Mouse (Mus musculus): Measurements from ENCODE around the gene Nop10. TPM values are rescaled to one million over a fixed set of nuclear protein-coding genes. Genes with fewer than 3 reads are reported as not detected.

Nop10 gene
- 164 and 187 TPM in 2 replicates for polyA plus RNA-seq (2015; fragmentation: Nextera tagmentation; extraction: Ambion mirVana)

DNA sequence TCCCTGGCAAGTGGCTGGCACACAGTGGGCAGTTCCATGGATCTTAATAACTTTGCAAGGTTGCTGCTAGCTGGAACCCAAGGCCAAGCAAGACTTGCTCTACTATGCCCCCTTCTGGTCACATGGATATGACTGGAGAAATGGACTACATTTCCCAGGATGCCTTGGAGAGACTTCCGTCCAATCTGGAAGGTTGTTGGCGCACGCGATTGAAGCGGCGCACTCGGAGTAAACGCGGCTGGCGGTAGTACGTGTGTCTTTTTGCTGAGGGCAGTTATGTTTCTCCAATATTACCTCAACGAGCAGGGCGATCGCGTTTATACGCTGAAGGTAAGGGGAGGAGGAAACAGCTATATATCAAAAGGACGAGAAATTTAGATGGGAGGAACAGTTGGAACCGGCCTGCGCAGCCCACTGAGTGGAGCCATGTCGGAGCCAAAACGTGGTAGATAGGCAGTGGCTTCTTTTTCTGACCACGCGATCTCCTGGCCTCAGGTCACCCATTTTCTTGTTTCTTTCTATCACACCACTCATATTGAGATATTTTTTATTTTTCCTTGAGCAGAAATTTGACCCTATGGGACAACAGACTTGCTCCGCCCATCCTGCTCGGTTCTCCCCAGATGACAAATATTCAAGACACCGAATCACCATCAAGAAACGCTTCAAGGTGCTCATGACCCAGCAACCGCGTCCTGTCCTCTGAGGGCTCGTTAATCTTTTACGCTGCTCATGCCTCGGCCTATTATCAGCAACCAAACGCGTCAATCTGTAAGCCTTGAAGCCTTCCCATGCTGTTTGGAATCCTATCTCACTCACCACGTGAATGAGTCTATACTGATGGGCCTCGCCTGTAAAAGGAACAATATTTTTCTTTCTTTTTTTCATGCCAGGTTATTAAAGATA lies at the start of gene Nop10:
TSS of gene Nop10 (plus strand) at position 179 of the 906 bp plus-strand sequence.
- WGBS: under 1% methylated on average over 36 of the region's 36 CpGs
- peak within 1 kb of the TSS; percentile 68 for H3K4me3 ChIP-seq

GRCm38 (mm10) chr2:112215977-112216376 lies 45.7 kb upstream of the Nop10 start:
- no peak overlapping the region for H3K4me3 ChIP-seq
- no peak overlapping the region for H3K9ac ChIP-seq (replicated peaks)
- WGBS: 6% methylated on average over 1 of the region's 1 CpGs
- no peaks in the 10 kb centered on the region for H3K27me3 ChIP-seq
- no peaks in the 10 kb centered on the region for H3K36me3 ChIP-seq
- no peaks in the 10 kb centered on the region for H3K4me1 ChIP-seq
- ATAC-seq (replicated peaks): peak; percentile 63; the same call in 1 of the 2 replicates
- no peaks in the 10 kb centered on the region for H3K9me3 ChIP-seq
- H3K27ac ChIP-seq (replicated peaks): no peak overlapping the region
- no peak overlapping the region for H3K4me2 ChIP-seq (replicated peaks)

More for the DNA sequence above, at the start of gene Nop10:
- H3K9me3 ChIP-seq: no peaks in the 10 kb centered on the region
- H3K27ac ChIP-seq (replicated peaks): peak within 1 kb of the TSS; percentile 71
- peak within 1 kb of the TSS; percentile 54 for H3K4me2 ChIP-seq (replicated peaks)
- ATAC-seq (replicated peaks): peak; percentile 65
- H3K4me1 ChIP-seq: peaks cover 25% of the 10 kb centered on the region
- H3K36me3 ChIP-seq: no peaks in the 10 kb centered on the region
- peak within 1 kb of the TSS; percentile 64 for H3K9ac ChIP-seq (replicated peaks)
- no peaks in the 10 kb centered on the region for H3K27me3 ChIP-seq

GRCm38 (mm10) chr2:112217614-112218013 lies 44.1 kb upstream of the Nop10 start:
- H3K9ac ChIP-seq (replicated peaks): no peak overlapping the region
- no peak overlapping the region for H3K27ac ChIP-seq (replicated peaks)
- no peak overlapping the region for H3K4me3 ChIP-seq
- no peak overlapping the region for H3K4me2 ChIP-seq (replicated peaks)
- no peaks in the 10 kb centered on the region for H3K9me3 ChIP-seq
- no peak for ATAC-seq (replicated peaks)
- H3K4me1 ChIP-seq: no peaks in the 10 kb centered on the region
- H3K27me3 ChIP-seq: no peaks in the 10 kb centered on the region
- 82% methylated on average over 6 of the region's 6 CpGs for WGBS
- H3K36me3 ChIP-seq: no peaks in the 10 kb centered on the region

GRCm38 (mm10) chr2:112220880-112221279 lies 40.8 kb upstream of the Nop10 start:
- 89% methylated on average over 5 of the region's 5 CpGs for whole genome bisulfite sequencing

DNA sequence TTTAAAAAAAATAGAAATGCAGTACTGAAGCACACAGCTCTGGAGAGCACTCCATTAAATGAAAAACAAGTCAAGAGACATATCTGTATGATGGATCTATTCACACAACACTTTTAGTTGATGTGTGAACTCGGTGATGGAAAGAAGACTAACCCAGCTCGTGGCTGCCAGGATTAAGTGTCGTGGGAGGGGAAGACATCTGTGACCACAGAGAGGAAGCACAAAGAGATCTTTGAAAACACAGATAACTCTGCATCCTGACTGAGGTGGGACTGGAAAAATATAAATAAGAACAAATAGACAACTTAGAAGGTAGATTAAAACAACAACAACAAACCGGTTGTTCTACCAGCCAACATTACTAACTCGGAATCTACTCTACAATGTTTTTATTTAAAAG lies 39.1 kb upstream of the Nop10 start:
- ATAC-seq (replicated peaks): no peak
- H3K36me3 ChIP-seq: no peaks in the 10 kb centered on the region
- H3K9me3 ChIP-seq: no peaks in the 10 kb centered on the region
- no peak overlapping the region for H3K27ac ChIP-seq (replicated peaks)
- H3K27me3 ChIP-seq: no peaks in the 10 kb centered on the region
- no peak overlapping the region for H3K4me2 ChIP-seq (replicated peaks)
- WGBS: 82% methylated on average over 5 of the region's 5 CpGs
- no peak overlapping the region for H3K9ac ChIP-seq (replicated peaks)
- no peaks in the 10 kb centered on the region for H3K4me1 ChIP-seq
- no peak overlapping the region for H3K4me3 ChIP-seq

More at GRCm38 (mm10) chr2:112220880-112221279, 40.8 kb upstream of the Nop10 start:
- Histone ChIP-seq H3K4me1 (no peaks in the 10 kb centered on the region), H3K27me3 (no peaks in the 10 kb centered on the region), H3K4me3 (no peak overlapping the region), H3K9ac (replicated peaks) (no peak overlapping the region), H3K9me3 (no peaks in the 10 kb centered on the region), H3K36me3 (no peaks in the 10 kb centered on the region), H3K4me2 (replicated peaks) (no peak overlapping the region), H3K27ac (replicated peaks) (no peak overlapping the region)
- ATAC-seq (replicated peaks): no peak

GRCm38 (mm10) chr2:112224356-112224755 lies 37.4 kb upstream of the Nop10 start:
- Histone ChIP-seq H3K9ac (replicated peaks) (no peak overlapping the region), H3K4me2 (replicated peaks) (no peak overlapping the region), H3K4me1 (no peaks in the 10 kb centered on the region), H3K36me3 (no peaks in the 10 kb centered on the region), H3K27me3 (no peaks in the 10 kb centered on the region), H3K27ac (replicated peaks) (no peak overlapping the region), H3K4me3 (no peak overlapping the region), H3K9me3 (no peaks in the 10 kb centered on the region)
- WGBS: 57% methylated on average over 4 of the region's 4 CpGs
- no peak for ATAC-seq (replicated peaks)

DNA sequence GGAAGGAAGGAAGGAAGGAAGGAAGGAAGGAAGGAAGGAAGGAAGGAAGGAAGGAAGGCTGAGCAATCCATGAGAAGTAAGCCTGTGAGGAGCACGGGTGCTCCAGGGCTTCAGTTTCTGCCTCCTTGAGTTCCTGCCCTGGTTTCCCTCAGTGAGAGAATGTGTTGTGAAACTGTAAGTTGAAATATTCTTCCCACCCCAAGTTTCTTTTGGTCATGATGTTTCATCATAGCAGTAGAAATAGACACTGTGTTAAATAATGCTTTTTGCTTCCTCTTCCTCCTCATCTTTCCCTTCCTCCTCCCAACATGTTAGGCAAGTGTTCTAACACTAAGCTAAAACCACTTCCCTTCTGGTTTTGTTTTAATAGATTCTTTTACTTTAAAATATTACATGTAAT lies 29.1 kb upstream of the Nop10 start:
- 79% methylated on average over 1 of the region's 1 CpGs for WGBS
- Histone ChIP-seq H3K9me3 (no peaks in the 10 kb centered on the region), H3K27ac (replicated peaks) (no peak overlapping the region), H3K27me3 (no peaks in the 10 kb centered on the region), H3K36me3 (no peaks in the 10 kb centered on the region), H3K4me3 (no peak overlapping the region), H3K9ac (replicated peaks) (no peak overlapping the region), H3K4me1 (no peaks in the 10 kb centered on the region), H3K4me2 (replicated peaks) (no peak overlapping the region)
- no peak for ATAC-seq (replicated peaks)

- Histone ChIP-seq H3K9me3 (no peaks in the 10 kb centered on the region), H3K4me1 (peaks cover 16% of the 10 kb centered on the region), H3K27me3 (no peaks in the 10 kb centered on the region), H3K9ac (replicated peaks) (no peak overlapping the region), H3K27ac (replicated peaks) (no peak overlapping the region), H3K4me3 (no peak overlapping the region), H3K36me3 (no peaks in the 10 kb centered on the region), H3K4me2 (replicated peaks) (no peak overlapping the region)
- ATAC-seq (replicated peaks): no peak
- whole genome bisulfite sequencing: 86% methylated on average over 2 of the region's 2 CpGs
These were observed 25.1 kb upstream of the Nop10 start for GRCm38 (mm10) chr2:112236620-112237019.

DNA sequence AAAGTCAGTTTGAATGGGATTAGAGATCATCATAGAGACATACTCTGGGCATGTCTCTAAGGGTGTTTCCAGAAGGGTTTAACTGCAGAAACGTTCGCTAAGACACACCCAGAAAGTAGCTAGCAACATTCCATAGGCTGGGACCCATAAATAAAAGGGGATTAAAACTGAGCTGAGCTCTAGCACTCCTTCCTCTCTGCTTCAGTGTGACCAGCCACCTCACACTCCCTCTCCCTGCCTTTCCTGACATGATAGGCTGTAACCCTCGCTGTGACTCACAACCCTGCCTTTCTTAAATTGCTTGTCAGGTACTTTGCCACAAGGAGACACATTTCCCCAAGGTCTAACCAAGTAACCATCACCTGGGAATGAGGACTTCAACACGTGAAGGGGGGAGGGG lies 23.7 kb upstream of the Nop10 start:
- 14% methylated on average over 4 of the region's 4 CpGs for WGBS
- H3K9me3 ChIP-seq: no peaks in the 10 kb centered on the region
- ATAC-seq (replicated peaks): no peak

DNA sequence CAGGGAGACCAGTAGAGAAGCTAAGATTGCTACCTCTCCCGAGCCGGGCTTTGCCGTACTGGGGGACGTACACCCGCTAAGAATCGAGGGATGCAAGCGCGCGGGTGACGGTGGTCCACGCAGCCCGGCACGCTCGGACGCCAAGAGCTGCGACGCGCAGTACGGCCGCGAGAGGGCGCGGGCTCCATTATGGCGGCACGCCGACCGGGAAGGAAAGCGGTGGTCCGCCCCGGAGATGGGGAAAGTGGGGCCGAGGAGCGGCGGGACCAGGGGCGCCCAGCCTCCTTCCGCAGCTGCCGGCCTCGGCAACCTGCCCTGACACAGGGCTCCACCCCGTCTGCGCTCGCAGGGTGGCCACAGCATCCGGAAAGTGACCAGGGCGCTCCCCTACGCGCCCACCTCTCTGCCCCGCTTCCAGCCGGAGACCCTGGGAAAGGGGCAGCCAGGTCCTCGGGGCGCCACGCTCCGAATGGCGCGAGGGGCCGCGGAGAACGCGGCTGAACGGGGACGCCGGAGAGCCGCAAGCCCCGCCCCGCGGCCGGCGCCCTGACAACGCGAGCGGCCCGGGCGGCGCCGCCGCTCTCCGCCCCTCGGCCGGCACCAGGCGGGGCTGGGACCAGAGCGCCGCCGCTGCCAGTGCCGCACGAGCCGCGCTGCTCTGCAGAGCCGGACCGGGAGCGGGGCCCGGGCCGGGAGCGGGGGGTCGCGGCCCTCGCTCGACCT lies 22.4 kb upstream of the Nop10 start, which contains the start of gene Lpcat4:
TSS of gene Lpcat4 (plus strand) at position 257 of the 723 bp plus-strand sequence.
- Histone ChIP-seq H3K27me3 (no peaks in the 10 kb centered on the region), H3K9me3 (no peaks in the 10 kb centered on the region), H3K4me2 (replicated peaks) (peak within 1 kb of the TSS; percentile 86), H3K4me1 (peaks cover 16% of the 10 kb centered on the region), H3K4me3 (peak within 1 kb of the TSS; percentile 98), H3K27ac (replicated peaks) (peak within 1 kb of the TSS; percentile 98), H3K9ac (replicated peaks) (peak within 1 kb of the TSS; percentile 86), H3K36me3 (peaks cover 6% of the 10 kb centered on the region; the same call in 1 of the 2 replicates)
- peak; percentile 91 for ATAC-seq (replicated peaks)
- WGBS: under 1% methylated on average over 86 of the region's 94 CpGs

More for the DNA sequence above, 23.7 kb upstream of the Nop10 start:
- Histone ChIP-seq H3K36me3 (no peaks in the 10 kb centered on the region), H3K27me3 (no peaks in the 10 kb centered on the region), H3K27ac (replicated peaks) (no peak overlapping the region), H3K9ac (replicated peaks) (no peak overlapping the region), H3K4me2 (replicated peaks) (no peak overlapping the region), H3K4me1 (peaks cover 16% of the 10 kb centered on the region), H3K4me3 (no peak overlapping the region)

DNA sequence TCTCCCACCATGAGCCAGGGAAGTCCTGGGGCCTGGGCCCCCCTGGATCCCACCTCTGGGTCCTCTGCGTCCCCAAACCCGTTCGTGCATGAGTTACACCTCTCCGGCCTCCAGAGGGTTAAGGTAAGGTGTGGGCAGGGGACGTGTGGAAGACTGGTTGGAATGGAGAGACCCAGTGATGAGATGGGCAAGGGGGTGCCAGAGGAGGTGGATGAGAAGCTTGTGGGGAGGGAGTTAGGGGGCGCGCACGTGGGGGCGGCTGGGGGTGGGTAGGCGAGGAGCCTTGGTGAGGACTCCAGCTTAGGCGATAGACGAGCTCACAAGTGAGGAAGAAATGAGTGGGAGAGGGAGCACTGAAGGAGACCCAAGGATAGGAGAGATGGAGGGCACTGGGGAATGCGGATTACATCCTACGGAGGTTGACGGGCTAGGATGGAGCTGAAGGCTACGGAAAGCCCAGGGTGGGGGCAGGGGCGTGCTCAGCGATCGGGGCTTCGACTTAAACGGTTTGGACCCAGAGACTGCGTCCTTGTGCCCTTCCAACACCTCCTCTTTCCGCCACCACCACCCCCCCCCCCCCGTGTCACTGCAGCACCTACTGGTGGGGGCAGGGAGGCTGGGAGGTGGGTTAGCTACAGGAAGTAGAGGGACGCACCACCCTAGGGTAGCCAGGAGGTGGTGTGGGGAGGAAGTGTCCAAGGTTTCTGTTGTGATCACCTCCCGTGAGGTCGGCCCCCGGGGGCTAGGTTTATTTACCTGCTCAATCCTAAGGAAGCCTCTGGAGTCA lies 21.6 kb upstream of the Nop10 start:
- Histone ChIP-seq H3K27me3 (no peaks in the 10 kb centered on the region), H3K9me3 (no peaks in the 10 kb centered on the region), H3K4me3 (peak overlapping the region; percentile 98), H3K9ac (replicated peaks) (peak overlapping the region; percentile 86), H3K4me1 (peaks cover 16% of the 10 kb centered on the region), H3K27ac (replicated peaks) (peak overlapping the region; percentile 98), H3K4me2 (replicated peaks) (peak overlapping the region; percentile 86), H3K36me3 (peaks cover 9% of the 10 kb centered on the region; the same call in 1 of the 2 replicates)
- under 1% methylated on average over 27 of the region's 28 CpGs for WGBS
- peak; percentile 62 for ATAC-seq (replicated peaks)
